In the genomic region with DNA sequence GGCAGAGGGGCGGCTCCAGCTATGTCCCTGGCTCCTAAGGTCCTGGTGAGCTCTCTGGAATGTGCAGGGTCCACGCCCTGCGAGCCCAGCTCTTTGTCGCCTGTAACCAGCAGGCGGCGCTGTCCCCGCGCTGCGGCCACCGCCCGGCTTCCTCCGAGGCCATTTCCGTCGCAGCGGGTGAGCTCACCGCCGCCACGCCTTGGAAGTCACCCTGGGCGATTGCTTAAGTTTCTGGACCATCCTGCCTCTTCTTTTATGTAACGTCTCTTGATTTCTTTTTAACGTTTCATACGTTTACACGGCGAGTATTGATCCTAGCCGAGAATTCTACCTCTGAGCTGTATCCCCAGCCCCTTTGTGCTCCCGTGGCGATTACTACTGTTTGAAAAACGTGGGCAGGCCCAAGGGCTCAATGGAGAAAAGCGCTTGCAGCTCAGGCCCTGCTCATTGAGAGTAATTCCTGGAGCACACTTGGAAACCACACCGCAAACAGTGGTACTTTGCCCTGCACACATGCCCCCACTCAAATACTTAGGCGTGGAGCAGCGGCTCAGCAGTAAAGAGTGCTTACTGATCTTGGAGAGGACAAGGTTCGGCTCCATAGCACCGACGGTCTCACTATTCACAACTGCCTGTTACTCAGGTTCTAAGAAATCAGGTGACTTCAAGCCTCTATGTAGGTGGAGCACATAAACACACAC, we compare ENCODE assay signal across 7 mouse cellular contexts. TPM values are rescaled to one million over a fixed set of nuclear protein-coding genes. Genes with fewer than 3 reads are reported as not detected.
DNase-seq lines count a peak whose midpoint lies in the region; ATAC-seq lines count a peak whose summit lies in the region.

No protein-coding gene starts in this region.

- peak overlapping the region; percentile 24 for H3K4me3 ChIP-seq in embryonic facial prominence, embryonic 11.5 days (ENCODE audit: low read depth, low read length)
- H3K4me3 ChIP-seq in limb, embryonic 10.5 days: peak overlapping the region; percentile 54
- H3K4me3 ChIP-seq in midbrain, embryonic 12.5 days: peak overlapping the region; percentile 43

- peak; percentile 97 for DNase-seq in adrenal gland, postnatal 14 days
- DNase-seq in embryonic facial prominence, embryonic 11.5 days (ENCODE audit: low spot score): peak; percentile 95
- peak; percentile 96 to 97 for DNase-seq in heart, adult 18-20 months
- DNase-seq in kidney, adult 18-20 months: peak; percentile 96
- DNase-seq in limb, embryonic 10.5 days (ENCODE audit: low spot score): peak; percentile 98
- peak; percentile 95 for DNase-seq in skeletal muscle tissue, adult 2 months (ENCODE audit: low read depth, low spot score)

- peak; percentile 87 for ATAC-seq in embryonic facial prominence, embryonic 11.5 days (replicated peaks; ENCODE audit: insufficient number of reproducible peaks, low FRiP score, low TSS enrichment, low read depth)
- peak; percentile 77 for ATAC-seq in midbrain, embryonic 12.5 days (ENCODE audit: low FRiP score, low read depth)

- peak overlapping the region; percentile 68 for H3K27ac ChIP-seq in embryonic facial prominence, embryonic 11.5 days (replicated peaks; ENCODE audit: low read depth, low read length)
- peak overlapping the region; percentile 92 for H3K27ac ChIP-seq in limb, embryonic 10.5 days
- H3K27ac ChIP-seq in midbrain, embryonic 12.5 days (replicated peaks): peak overlapping the region; percentile 96

- no peaks in the 10 kb centered on the region for H3K27me3 ChIP-seq in embryonic facial prominence, embryonic 11.5 days (ENCODE audit: control insufficient read depth, insufficient read depth, low read length)
- H3K27me3 ChIP-seq in limb, embryonic 10.5 days (ENCODE audit: low read depth, poor library complexity, severe bottlenecking): peaks cover 19% of the 10 kb centered on the region
- no peaks in the 10 kb centered on the region for H3K27me3 ChIP-seq in midbrain, embryonic 12.5 days

- WGBS in embryonic facial prominence, embryonic 11.5 days: 6% methylated on average over 35 of the region's 35 CpGs
- 8% methylated on average over 35 of the region's 35 CpGs for WGBS in limb, embryonic 10.5 days
- 5% methylated on average over 35 of the region's 35 CpGs for WGBS in midbrain, embryonic 12.5 days

- peak overlapping the region; percentile 69 for H3K9ac ChIP-seq in embryonic facial prominence, embryonic 11.5 days (replicated peaks; ENCODE audit: low read length)
- H3K9ac ChIP-seq in midbrain, embryonic 12.5 days (replicated peaks): peak overlapping the region; percentile 76

- H3K4me1 ChIP-seq in embryonic facial prominence, embryonic 11.5 days (ENCODE audit: control insufficient read depth, insufficient read depth, low read length): no peaks in the 10 kb centered on the region; the same call in none of the 2 replicates
- H3K4me1 ChIP-seq in limb, embryonic 10.5 days: peaks cover 47% of the 10 kb centered on the region
- peaks cover 59% of the 10 kb centered on the region for H3K4me1 ChIP-seq in midbrain, embryonic 12.5 days

- no peaks in the 10 kb centered on the region for H3K36me3 ChIP-seq in embryonic facial prominence, embryonic 11.5 days (replicated peaks; ENCODE audit: control insufficient read depth, insufficient read depth, low read depth, low read length)
- H3K36me3 ChIP-seq in limb, embryonic 10.5 days: no peaks in the 10 kb centered on the region
- no peaks in the 10 kb centered on the region for H3K36me3 ChIP-seq in midbrain, embryonic 12.5 days

- H3K9me3 ChIP-seq in embryonic facial prominence, embryonic 11.5 days (replicated peaks; ENCODE audit: control insufficient read depth, low read length): no peaks in the 10 kb centered on the region
- no peaks in the 10 kb centered on the region for H3K9me3 ChIP-seq in limb, embryonic 10.5 days (replicated peaks)
- no peaks in the 10 kb centered on the region for H3K9me3 ChIP-seq in midbrain, embryonic 12.5 days

- H3K4me2 ChIP-seq in embryonic facial prominence, embryonic 11.5 days (ENCODE audit: low read depth, low read length): peak overlapping the region; percentile 53
- H3K4me2 ChIP-seq in midbrain, embryonic 12.5 days (replicated peaks): peak overlapping the region; percentile 54

RNA-seq across cellular contexts. Expression of a gene that starts 36.4 kb away (rescaled TPM):
- total RNA-seq in adrenal gland, postnatal 14 days (2021): 200 and 223 TPM in 2 replicates
- polyA plus RNA-seq in embryonic facial prominence, embryonic 11.5 days (2014; fragmentation: Nextera tagmentation; extraction: Ambion mirVana): 132 and 138 TPM in 2 replicates
- total RNA-seq in heart, adult 18-20 months (2021): 10 to 100 TPM; 31.8 to 41.4 TPM
- polyA plus RNA-seq in limb, embryonic 10.5 days (2016; fragmentation: Nextera tagmentation; extraction: Ambion mirVana): 133 and 138 TPM in 2 replicates
- polyA plus RNA-seq in midbrain, embryonic 12.5 days (2016; fragmentation: Nextera tagmentation; extraction: Ambion mirVana): 73.7 and 79.3 TPM in 2 replicates

RNA-seq across cellular contexts. Expression of a gene that starts 39.7 kb away (rescaled TPM):
- 124 and 185 TPM in 2 replicates for total RNA-seq in adrenal gland, postnatal 14 days (2021)
- 3,177 and 3,658 TPM in 2 replicates for polyA plus RNA-seq in embryonic facial prominence, embryonic 11.5 days (2014; fragmentation: Nextera tagmentation; extraction: Ambion mirVana)
- total RNA-seq in heart, adult 18-20 months (2021): 10 to 100 TPM; 63.6 to 78.8 TPM
- polyA plus RNA-seq in limb, embryonic 10.5 days (2016; fragmentation: Nextera tagmentation; extraction: Ambion mirVana): 1,294 and 1,475 TPM in 2 replicates
- 9,394 and 9,642 TPM in 2 replicates for polyA plus RNA-seq in midbrain, embryonic 12.5 days (2016; fragmentation: Nextera tagmentation; extraction: Ambion mirVana)

RNA-seq across cellular contexts. Expression of a gene that starts 39.9 kb away (rescaled TPM):
- total RNA-seq in adrenal gland, postnatal 14 days (2021): not detected in 2 replicates
- not detected in 2 replicates for polyA plus RNA-seq in embryonic facial prominence, embryonic 11.5 days (2014; fragmentation: Nextera tagmentation; extraction: Ambion mirVana)
- not detected for total RNA-seq in heart, adult 18-20 months (2021)
- not detected in 2 replicates for polyA plus RNA-seq in limb, embryonic 10.5 days (2016; fragmentation: Nextera tagmentation; extraction: Ambion mirVana)
- polyA plus RNA-seq in midbrain, embryonic 12.5 days (2016; fragmentation: Nextera tagmentation; extraction: Ambion mirVana): not detected in 2 replicates

RNA-seq across cellular contexts. Expression of a gene that starts 58.9 kb away (rescaled TPM):
- 337 and 342 TPM in 2 replicates for total RNA-seq in adrenal gland, postnatal 14 days (2021)
- 2,291 and 2,381 TPM in 2 replicates for polyA plus RNA-seq in embryonic facial prominence, embryonic 11.5 days (2014; fragmentation: Nextera tagmentation; extraction: Ambion mirVana)
- 100 to 1,000 TPM; 138 to 153 TPM for total RNA-seq in heart, adult 18-20 months (2021)
- polyA plus RNA-seq in limb, embryonic 10.5 days (2016; fragmentation: Nextera tagmentation; extraction: Ambion mirVana): 2,301 and 2,452 TPM in 2 replicates
- polyA plus RNA-seq in midbrain, embryonic 12.5 days (2016; fragmentation: Nextera tagmentation; extraction: Ambion mirVana): 1,566 and 1,635 TPM in 2 replicates

Comparison
In these comparisons a context has a peak if more than half of its experiments do, and no peak if none do; other contexts are left out.
1. Peak in every context shown above with its lines: DNase-seq, ATAC-seq, H3K4me3 ChIP-seq and H3K27ac ChIP-seq.